Mouse (Mus musculus): ENCODE data around the gene Znhit1. TPM values are rescaled to one million over a fixed set of nuclear protein-coding genes. Genes with fewer than 3 reads are reported as not detected.

The Znhit1 gene
- polyA plus RNA-seq, 1 experiment from 2014 or later, result 90.5 TPM

DNA sequence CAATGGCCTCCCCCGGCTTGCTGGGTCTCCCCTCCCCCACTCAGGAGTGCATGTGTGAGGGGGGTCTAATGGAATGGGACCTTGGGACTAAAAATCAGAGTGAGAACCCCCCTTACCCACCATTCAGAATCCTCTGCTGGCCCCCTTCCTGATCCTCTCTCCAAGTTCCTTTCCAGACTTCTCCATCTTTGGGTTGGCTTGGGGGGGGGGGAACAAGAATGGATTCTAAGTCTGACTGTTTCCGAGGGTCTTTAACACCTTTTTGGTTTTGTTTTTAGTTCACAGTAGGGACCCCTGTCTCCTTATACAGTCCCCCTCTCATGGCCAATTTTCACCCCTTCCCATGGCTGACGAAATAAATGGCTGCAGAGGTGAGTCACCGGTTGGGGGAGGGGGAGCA lies 38.3 kb upstream of the Znhit1 start, which contains the start of gene Vgf:
Gene Vgf, plus strand, starts transcription at position 301 of the 400 bp plus-strand sequence.
- Histone ChIP-seq H3K36me3 (ENCODE audit: insufficient read depth, low read length) (no peaks in the 10 kb centered on the region), H3K27ac (ENCODE audit: low read length) (no peak within 1 kb of the TSS), H3K9me3 (ENCODE audit: low read length) (no peaks in the 10 kb centered on the region), H3K4me3 (ENCODE audit: low read length) (no peak within 1 kb of the TSS), H3K4me1 (ENCODE audit: insufficient read depth, low read length) (peaks cover 29% of the 10 kb centered on the region), H3K27me3 (ENCODE audit: insufficient read depth, low read length) (peaks cover 70% of the 10 kb centered on the region), H3K4me2 (replicated peaks; ENCODE audit: low read depth, low read length) (0 out of 2 replicates have a peak within 1 kb of the TSS, but pooled peaks have one; percentile 8), H3K9ac (replicated peaks; ENCODE audit: low read length) (no peak within 1 kb of the TSS)
- no peak for ATAC-seq (ENCODE audit: low FRiP score, low TSS enrichment)
- WGBS, result 23% methylated on average over 4 of the region's 4 CpGs

DNA sequence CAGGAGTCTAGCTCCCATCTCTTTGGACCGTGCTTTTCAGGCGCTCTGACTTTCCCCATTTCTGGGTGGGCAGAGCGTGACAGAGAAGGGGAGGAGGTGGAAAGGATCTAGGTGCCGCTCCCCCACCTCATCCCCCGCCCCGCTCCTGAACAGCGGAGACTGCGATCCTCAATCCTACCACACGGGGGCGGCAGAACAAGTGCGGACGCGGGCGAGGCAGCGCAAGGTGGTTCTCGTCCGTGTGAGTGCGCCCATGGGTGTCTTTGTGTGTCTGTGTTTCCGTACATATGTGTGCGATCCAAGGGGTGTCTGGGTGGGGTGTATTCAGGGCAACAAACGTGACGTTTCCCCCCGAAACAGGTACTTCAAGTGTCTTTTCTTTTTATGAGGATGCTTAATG lies 37.3 kb upstream of the Znhit1 start:
- H3K27me3 ChIP-seq (ENCODE audit: insufficient read depth, low read length), result peaks cover 60% of the 10 kb centered on the region
- no peaks in the 10 kb centered on the region for H3K36me3 ChIP-seq (ENCODE audit: insufficient read depth, low read length)
- 0% methylated on average over 23 of the region's 23 CpGs for WGBS
- no peak for ATAC-seq (ENCODE audit: low FRiP score, low TSS enrichment)
- H3K4me3 ChIP-seq (ENCODE audit: low read length), result no peak overlapping the region
- H3K4me2 ChIP-seq (replicated peaks; ENCODE audit: low read depth, low read length), result 0 out of 2 replicates have a peak overlapping the region, but pooled peaks have one; percentile 8
- no peak overlapping the region for H3K9ac ChIP-seq (replicated peaks; ENCODE audit: low read length)
- H3K27ac ChIP-seq (ENCODE audit: low read length), result no peak overlapping the region
- no peaks in the 10 kb centered on the region for H3K9me3 ChIP-seq (ENCODE audit: low read length)
- peaks cover 19% of the 10 kb centered on the region for H3K4me1 ChIP-seq (ENCODE audit: insufficient read depth, low read length)

DNA sequence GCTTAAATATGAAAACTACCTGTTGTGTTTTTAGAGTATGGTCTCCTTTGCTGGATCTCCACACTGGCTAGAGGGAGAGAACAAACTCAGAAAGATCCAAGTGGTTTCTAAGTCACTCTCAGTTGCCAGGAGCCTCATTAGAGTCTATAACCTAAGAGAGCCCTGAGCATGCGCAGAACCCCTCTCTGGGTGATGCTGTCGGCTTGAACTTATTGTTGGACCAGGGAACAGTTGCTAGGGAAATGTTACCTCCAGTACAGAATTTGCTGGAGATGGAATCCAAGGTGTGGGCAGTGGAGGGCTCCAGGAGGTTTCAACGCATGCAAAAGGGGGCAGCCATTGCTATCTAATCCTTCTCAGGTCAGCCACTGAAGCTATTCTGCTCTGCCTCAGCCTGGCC lies 36.5 kb upstream of the Znhit1 start:
- Histone ChIP-seq H3K4me3 (ENCODE audit: low read length) (no peak overlapping the region), H3K4me2 (replicated peaks; ENCODE audit: low read depth, low read length) (no peak overlapping the region), H3K27ac (ENCODE audit: low read length) (no peak overlapping the region), H3K36me3 (ENCODE audit: insufficient read depth, low read length) (no peaks in the 10 kb centered on the region), H3K9me3 (ENCODE audit: low read length) (no peaks in the 10 kb centered on the region), H3K27me3 (ENCODE audit: insufficient read depth, low read length) (peaks cover 54% of the 10 kb centered on the region), H3K9ac (replicated peaks; ENCODE audit: low read length) (no peak overlapping the region), H3K4me1 (ENCODE audit: insufficient read depth, low read length) (peaks cover 13% of the 10 kb centered on the region)
- no peak for ATAC-seq (ENCODE audit: low FRiP score, low TSS enrichment)
- WGBS, result 50% methylated on average over 3 of the region's 3 CpGs

DNA sequence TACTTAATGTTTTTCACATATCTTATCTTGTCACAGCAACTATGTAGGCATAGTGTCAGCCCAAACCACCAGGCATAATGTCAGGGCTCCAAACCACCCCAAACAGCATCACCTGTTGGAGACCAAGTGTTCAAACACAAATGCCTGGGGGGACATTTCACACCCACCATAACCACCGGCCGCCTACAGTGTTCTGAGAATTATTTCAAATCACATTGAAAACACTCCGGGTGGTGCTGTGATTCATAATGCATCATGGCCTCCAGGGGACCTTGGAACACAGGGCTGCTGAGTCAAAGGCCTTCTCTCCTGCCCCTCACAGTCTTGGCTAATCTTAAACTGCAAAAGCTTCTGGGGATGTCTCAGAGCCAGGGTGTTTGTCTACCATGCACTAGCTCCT lies 28.1 kb upstream of the Znhit1 start:
- no peak overlapping the region for H3K9ac ChIP-seq (replicated peaks; ENCODE audit: low read length)
- H3K9me3 ChIP-seq (ENCODE audit: low read length), result no peaks in the 10 kb centered on the region; the same call in 1 of the 2 replicates
- ATAC-seq (ENCODE audit: low FRiP score, low TSS enrichment), result no peak
- H3K27me3 ChIP-seq (ENCODE audit: insufficient read depth, low read length), result no peaks in the 10 kb centered on the region
- H3K36me3 ChIP-seq (ENCODE audit: insufficient read depth, low read length), result no peaks in the 10 kb centered on the region
- WGBS, result 94% methylated on average over 3 of the region's 3 CpGs
- H3K27ac ChIP-seq (ENCODE audit: low read length), result no peak overlapping the region
- no peak overlapping the region for H3K4me2 ChIP-seq (replicated peaks; ENCODE audit: low read depth, low read length)
- H3K4me3 ChIP-seq (ENCODE audit: low read length), result no peak overlapping the region
- H3K4me1 ChIP-seq (ENCODE audit: insufficient read depth, low read length), result no peaks in the 10 kb centered on the region

DNA sequence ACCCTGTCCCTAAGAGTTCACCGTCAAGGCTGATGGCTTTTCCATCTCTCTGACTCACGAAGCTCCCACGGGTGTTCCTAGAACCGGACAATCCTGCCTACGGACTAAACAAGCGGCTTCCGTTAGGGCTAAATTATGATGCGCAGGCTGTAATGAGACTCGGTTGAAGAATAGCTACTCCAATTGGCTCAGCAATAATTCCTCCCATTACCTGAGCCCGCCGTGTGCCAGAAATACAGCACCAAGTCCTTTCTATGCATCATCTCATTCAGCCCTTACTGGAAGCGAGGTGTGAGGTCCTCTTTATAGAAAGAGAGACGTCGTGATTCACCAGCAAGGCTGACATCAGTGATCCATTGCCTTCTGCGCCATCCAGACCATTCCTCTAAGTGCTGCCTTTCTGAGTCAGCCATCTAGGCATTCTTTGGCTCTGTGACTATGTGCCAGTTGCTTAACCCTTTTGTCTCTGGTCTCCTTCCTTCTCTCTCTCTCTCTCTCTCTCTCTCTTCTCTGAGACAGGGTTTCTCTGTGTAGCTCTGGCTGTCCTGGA lies 24.7 kb upstream of the Znhit1 start:
- Histone ChIP-seq H3K9ac (replicated peaks; ENCODE audit: low read length) (no peak overlapping the region), H3K27me3 (ENCODE audit: insufficient read depth, low read length) (no peaks in the 10 kb centered on the region), H3K4me3 (ENCODE audit: low read length) (no peak overlapping the region), H3K4me1 (ENCODE audit: insufficient read depth, low read length) (no peaks in the 10 kb centered on the region), H3K4me2 (replicated peaks; ENCODE audit: low read depth, low read length) (no peak overlapping the region), H3K36me3 (ENCODE audit: insufficient read depth, low read length) (no peaks in the 10 kb centered on the region), H3K27ac (ENCODE audit: low read length) (no peak overlapping the region), H3K9me3 (ENCODE audit: low read length) (no peaks in the 10 kb centered on the region; the same call in 1 of the 2 replicates)
- no peak for ATAC-seq (ENCODE audit: low FRiP score, low TSS enrichment)
- WGBS, result 70% methylated on average over 15 of the region's 15 CpGs

DNA sequence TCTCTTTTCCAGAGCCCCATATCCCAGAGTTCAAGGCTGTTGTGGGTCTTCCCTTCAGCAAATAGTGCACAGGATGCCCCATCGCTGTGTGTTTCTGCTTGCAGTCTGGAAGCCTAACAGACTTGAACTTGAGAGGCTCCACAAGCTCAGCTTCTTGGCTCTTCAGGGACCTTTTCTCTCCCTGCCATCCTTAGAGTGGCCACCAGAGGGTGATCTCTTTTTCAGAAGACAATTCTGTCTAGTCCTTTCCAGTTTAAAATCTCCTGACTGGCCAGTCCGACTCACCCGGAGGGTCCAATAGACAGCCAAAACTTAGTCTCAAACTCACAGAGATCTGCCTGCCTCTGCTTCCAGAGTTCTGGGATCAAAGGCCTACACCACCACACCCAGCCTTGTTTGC lies 22.2 kb upstream of the Znhit1 start:
- no peak overlapping the region for H3K27ac ChIP-seq (ENCODE audit: low read length)
- no peak overlapping the region for H3K4me3 ChIP-seq (ENCODE audit: low read length)
- 31% methylated on average over 3 of the region's 3 CpGs for WGBS
- no peaks in the 10 kb centered on the region for H3K4me1 ChIP-seq (ENCODE audit: insufficient read depth, low read length)
- H3K27me3 ChIP-seq (ENCODE audit: insufficient read depth, low read length), result no peaks in the 10 kb centered on the region
- no peak for ATAC-seq (ENCODE audit: low FRiP score, low TSS enrichment)
- H3K9me3 ChIP-seq (ENCODE audit: low read length), result no peaks in the 10 kb centered on the region
- H3K36me3 ChIP-seq (ENCODE audit: insufficient read depth, low read length), result no peaks in the 10 kb centered on the region
- no peak overlapping the region for H3K4me2 ChIP-seq (replicated peaks; ENCODE audit: low read depth, low read length)
- H3K9ac ChIP-seq (replicated peaks; ENCODE audit: low read length), result no peak overlapping the region

DNA sequence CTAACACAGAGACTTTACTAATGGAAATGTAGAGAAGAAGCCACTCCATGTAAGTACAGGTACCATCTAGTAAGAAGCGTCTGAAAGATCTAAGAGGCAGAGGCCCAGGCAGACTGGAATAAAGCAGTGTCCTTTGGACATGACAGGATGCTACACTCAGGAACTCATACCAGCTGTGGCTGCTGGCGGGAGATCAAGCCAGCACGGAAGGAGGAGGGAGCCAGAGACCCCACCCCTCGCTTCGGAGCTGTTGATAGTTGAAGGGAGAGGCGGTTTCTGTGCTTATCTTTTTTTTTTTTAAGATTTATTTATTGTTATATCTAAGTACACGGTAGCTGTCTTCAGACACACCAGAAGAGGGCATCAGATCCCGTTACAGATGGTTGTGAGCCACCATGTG lies 19.5 kb upstream of the Znhit1 start:
- Histone ChIP-seq H3K4me3 (ENCODE audit: low read length) (no peak overlapping the region), H3K27ac (ENCODE audit: low read length) (no peak overlapping the region), H3K4me2 (replicated peaks; ENCODE audit: low read depth, low read length) (no peak overlapping the region), H3K36me3 (ENCODE audit: insufficient read depth, low read length) (no peaks in the 10 kb centered on the region), H3K9me3 (ENCODE audit: low read length) (no peaks in the 10 kb centered on the region), H3K9ac (replicated peaks; ENCODE audit: low read length) (no peak overlapping the region), H3K27me3 (ENCODE audit: insufficient read depth, low read length) (no peaks in the 10 kb centered on the region), H3K4me1 (ENCODE audit: insufficient read depth, low read length) (no peaks in the 10 kb centered on the region)
- no peak for ATAC-seq (ENCODE audit: low FRiP score, low TSS enrichment)
- 48% methylated on average over 8 of the region's 8 CpGs for WGBS

DNA sequence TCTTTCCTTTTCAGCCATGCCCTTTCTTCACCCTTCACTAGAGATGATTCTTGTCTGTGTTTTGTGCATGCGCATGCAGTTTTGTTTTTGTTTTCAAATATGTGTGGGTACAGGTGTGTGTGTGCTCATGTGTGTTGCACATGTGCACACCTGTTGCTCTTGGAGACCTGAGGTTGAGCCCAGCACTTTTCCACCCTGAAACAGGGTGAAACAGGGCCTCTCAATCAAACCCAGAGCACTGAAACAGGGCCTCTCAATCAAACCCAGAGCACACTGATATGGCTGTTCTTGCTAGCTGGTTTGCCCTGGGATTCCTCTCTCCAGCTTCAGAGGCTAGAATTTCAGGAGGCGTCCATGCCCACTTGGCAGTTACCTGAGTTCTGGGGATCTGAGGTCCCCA lies 12.8 kb upstream of the Znhit1 start:
- Histone ChIP-seq H3K4me3 (ENCODE audit: low read length) (no peak overlapping the region), H3K4me1 (ENCODE audit: insufficient read depth, low read length) (no peaks in the 10 kb centered on the region), H3K4me2 (replicated peaks; ENCODE audit: low read depth, low read length) (no peak overlapping the region), H3K9me3 (ENCODE audit: low read length) (no peaks in the 10 kb centered on the region), H3K27ac (ENCODE audit: low read length) (no peak overlapping the region), H3K36me3 (ENCODE audit: insufficient read depth, low read length) (peaks cover under 1% of the 10 kb centered on the region; the same call in 1 of the 2 replicates), H3K9ac (replicated peaks; ENCODE audit: low read length) (no peak overlapping the region), H3K27me3 (ENCODE audit: insufficient read depth, low read length) (no peaks in the 10 kb centered on the region)
- 70% methylated on average over 2 of the region's 2 CpGs for WGBS
- ATAC-seq (ENCODE audit: low FRiP score, low TSS enrichment), result no peak

DNA sequence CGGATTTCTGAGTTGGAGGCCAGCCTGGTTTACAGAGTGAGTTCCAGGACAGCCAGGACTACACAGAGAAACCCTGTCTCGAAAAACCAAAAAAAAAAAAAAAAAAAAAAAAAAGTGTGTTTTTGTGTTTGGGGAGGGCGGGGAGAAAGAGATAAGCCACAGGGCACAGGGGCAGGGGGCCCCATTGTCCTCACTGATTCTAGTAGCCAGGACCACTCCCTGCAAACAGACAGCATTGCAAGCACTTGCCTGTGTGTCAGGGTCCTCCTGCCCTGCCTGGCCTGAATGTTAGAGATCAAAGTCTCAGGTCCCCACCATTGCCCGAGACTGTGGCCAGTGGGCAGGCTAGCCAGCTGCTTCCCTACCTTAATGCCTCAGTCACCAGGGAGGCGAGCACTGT lies 11.6 kb upstream of the Znhit1 start:
- peaks cover 13% of the 10 kb centered on the region for H3K36me3 ChIP-seq (ENCODE audit: insufficient read depth, low read length)
- H3K4me2 ChIP-seq (replicated peaks; ENCODE audit: low read depth, low read length), result no peak overlapping the region
- no peaks in the 10 kb centered on the region for H3K27me3 ChIP-seq (ENCODE audit: insufficient read depth, low read length)
- H3K4me1 ChIP-seq (ENCODE audit: insufficient read depth, low read length), result no peaks in the 10 kb centered on the region
- no peaks in the 10 kb centered on the region for H3K9me3 ChIP-seq (ENCODE audit: low read length)
- H3K9ac ChIP-seq (replicated peaks; ENCODE audit: low read length), result no peak overlapping the region
- H3K27ac ChIP-seq (ENCODE audit: low read length), result no peak overlapping the region
- no peak for ATAC-seq (ENCODE audit: low FRiP score, low TSS enrichment)
- H3K4me3 ChIP-seq (ENCODE audit: low read length), result no peak overlapping the region
- 84% methylated on average over 4 of the region's 5 CpGs for WGBS

DNA sequence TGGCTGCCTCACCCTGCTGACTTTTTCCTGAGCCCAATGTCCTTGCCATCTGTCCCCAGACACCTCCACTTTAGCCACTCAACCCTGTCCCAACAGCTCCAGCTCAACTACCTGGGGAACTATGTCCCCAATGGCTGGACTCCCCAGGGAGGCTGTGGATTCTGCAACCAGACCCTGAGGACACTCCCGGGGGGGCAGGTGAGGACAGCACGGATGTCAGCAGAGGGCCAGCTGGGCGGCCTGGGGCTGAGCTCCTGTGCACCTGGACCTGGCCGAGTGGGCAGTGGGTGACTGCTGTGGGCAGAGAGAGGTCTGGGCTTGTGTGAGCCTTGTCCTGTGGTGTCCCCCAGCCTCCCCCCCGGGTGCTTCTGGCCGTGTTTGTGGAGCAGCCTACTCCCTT lies 2.0 kb upstream of the Znhit1 start:
- Histone ChIP-seq H3K36me3 (ENCODE audit: insufficient read depth, low read length) (peaks cover 52% of the 10 kb centered on the region), H3K4me1 (ENCODE audit: insufficient read depth, low read length) (peaks cover 16% of the 10 kb centered on the region), H3K9ac (replicated peaks; ENCODE audit: low read length) (no peak overlapping the region), H3K27ac (ENCODE audit: low read length) (no peak overlapping the region), H3K4me3 (ENCODE audit: low read length) (no peak overlapping the region), H3K9me3 (ENCODE audit: low read length) (no peaks in the 10 kb centered on the region), H3K27me3 (ENCODE audit: insufficient read depth, low read length) (no peaks in the 10 kb centered on the region), H3K4me2 (replicated peaks; ENCODE audit: low read depth, low read length) (no peak overlapping the region)
- ATAC-seq (ENCODE audit: low FRiP score, low TSS enrichment), result no peak
- 95% methylated on average over 6 of the region's 6 CpGs for WGBS

Measured in kidney, embryonic 16.5 days (tissue).